Mouse (Mus musculus): Measurements from ENCODE around the gene Cobl. TPM values are rescaled to one million over a fixed set of nuclear protein-coding genes. Genes with fewer than 3 reads are reported as not detected.

Gene Cobl
- total RNA-seq (2021): 10 to 100 TPM; 15.1 to 19.0 TPM
- long read RNA-seq, experiment 1, full-length matches to known transcripts: 1 of 7 reads
- long read RNA-seq, experiment 1, partial matches to known transcripts: 1 of 7 reads
- long read RNA-seq, experiment 1, other reads (novel, unspliced or antisense): 5 of 7 reads
- long read RNA-seq, experiment 2, full-length matches to known transcripts: 8 of 12 reads
- long read RNA-seq, experiment 2, partial matches to known transcripts: 3 of 12 reads
- long read RNA-seq, experiment 2, other reads (novel, unspliced or antisense): 1 of 12 reads

DNA sequence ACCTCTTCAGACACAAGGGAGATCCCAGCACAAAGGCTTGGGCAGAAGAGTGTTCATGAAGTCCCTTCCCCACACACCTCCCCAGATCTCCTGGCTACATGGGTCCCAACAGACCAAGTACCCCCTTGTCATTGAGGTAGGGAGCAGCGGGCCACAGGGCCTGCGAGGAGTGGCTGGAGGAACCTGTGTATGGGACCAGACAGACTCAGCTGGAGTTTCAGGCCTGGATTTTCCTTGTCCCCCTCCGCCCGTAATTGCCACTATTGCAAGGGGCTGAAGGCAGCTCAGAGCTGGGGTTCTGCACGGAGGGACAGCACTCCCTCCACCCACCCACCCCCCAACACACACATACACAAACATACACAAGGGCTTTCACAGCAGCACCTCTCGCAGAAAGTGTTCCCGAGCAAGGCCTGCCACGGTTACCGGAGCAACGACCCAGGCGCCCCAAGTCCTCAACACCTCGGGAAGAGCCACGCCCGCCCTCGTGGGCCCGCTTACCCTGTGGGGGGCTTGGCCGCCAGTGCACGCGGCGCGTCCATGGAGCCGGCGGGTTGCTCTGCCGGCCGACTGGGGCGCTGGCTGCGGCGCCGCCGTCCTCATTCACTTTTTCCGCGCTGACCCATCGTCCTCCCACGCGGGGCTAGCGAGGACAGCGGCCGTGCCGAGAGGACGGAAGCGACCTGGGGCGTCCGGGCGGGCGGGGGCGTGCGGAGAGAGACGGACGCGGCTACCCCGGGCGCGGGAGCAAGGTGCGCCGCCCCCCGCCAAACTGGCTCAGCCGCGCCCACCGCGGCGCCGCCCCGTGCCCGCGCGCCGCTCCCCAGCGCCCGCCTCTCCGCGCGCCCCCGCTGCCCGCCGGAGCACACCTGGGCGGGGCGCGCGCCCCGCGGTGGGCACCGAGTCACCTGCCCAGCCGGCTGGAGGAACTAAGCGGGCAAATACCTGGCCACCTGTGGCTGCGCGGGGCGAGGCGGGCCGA is at the start of gene Cobl:
Gene Cobl, minus strand, starts transcription at position 780 of the 982 bp plus-strand sequence.
- Histone ChIP-seq H3K27ac (peak within 1 kb of the TSS; percentile 51; the same call in 1 of the 2 replicates), H3K4me3 (peak within 1 kb of the TSS; percentile 64)
- no peak for DNase-seq (ENCODE audit: low spot score in 2 of 2)
- TF ChIP-seq CTCF (conservative IDR thresholded peaks at IDR 0.05): no peak

GRCm38 (mm10) chr11:12513796-12514195 is 49.0 kb upstream of the Cobl start:
- H3K27ac ChIP-seq: no peak overlapping the region
- H3K4me3 ChIP-seq: no peak overlapping the region
- TF ChIP-seq CTCF (conservative IDR thresholded peaks at IDR 0.05): no peak
- no peak for DNase-seq (ENCODE audit: low spot score in 2 of 2)

- no peak for DNase-seq (ENCODE audit: low spot score in 2 of 2)
- H3K4me3 ChIP-seq: no peak overlapping the region
- no peak overlapping the region for H3K27ac ChIP-seq
- no peak for TF ChIP-seq CTCF (conservative IDR thresholded peaks at IDR 0.05)
Observed at GRCm38 (mm10) chr11:12506371-12506890, 41.7 kb upstream of the Cobl start.

DNA sequence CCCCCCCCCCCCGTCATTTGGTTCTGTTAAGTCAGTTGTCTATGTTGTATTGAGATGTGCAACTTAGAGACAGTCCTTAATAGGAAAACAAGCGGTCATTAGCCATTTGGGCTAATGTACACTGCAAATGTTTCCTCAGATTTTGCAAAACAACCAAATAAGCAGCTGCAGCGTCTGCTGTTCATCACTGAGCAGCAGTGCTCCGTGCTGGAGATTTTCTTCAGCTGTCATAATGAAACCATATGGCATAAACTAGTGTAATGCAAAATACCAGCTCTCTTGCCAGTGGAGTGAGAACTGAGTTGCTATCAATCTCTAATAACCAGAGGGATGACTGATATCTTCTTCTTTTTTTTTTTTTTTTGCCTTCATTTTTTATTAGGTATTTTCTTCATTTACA is 39.0 kb upstream of the Cobl start:
- H3K27ac ChIP-seq: no peak overlapping the region
- H3K4me3 ChIP-seq: no peak overlapping the region
- peak; percentile 16 for DNase-seq (ENCODE audit: low spot score in 2 of 2)
- no peak for TF ChIP-seq CTCF (conservative IDR thresholded peaks at IDR 0.05)

DNA sequence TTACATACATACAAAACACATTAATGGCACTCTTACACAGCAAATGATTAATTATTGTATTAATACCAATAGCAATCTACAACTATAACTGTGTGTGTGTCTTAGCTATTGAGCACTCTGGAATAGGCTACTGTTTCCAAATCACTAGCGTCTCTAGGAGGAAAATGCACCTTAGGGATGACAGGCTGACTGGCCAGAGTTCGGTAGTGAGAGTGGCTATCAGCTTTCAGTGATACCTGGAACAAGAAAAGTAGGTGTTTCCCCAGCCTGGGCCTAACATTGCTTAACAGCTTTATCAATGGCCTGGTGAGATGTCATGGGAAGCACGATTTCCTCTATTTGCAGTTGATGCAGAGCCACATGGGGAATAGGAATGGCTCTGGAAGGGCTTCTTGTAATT is 37.0 kb upstream of the Cobl start:
- no peak overlapping the region for H3K4me3 ChIP-seq
- no peak for TF ChIP-seq CTCF (conservative IDR thresholded peaks at IDR 0.05)
- DNase-seq (ENCODE audit: low spot score in 2 of 2): no peak
- H3K27ac ChIP-seq: no peak overlapping the region

- TF ChIP-seq CTCF (conservative IDR thresholded peaks at IDR 0.05): no peak
- no peak overlapping the region for H3K27ac ChIP-seq
- no peak overlapping the region for H3K4me3 ChIP-seq
- no peak for DNase-seq (ENCODE audit: low spot score in 2 of 2)
Observed at GRCm38 (mm10) chr11:12493791-12494190, 29.0 kb upstream of the Cobl start.

GRCm38 (mm10) chr11:12479856-12480403 is 15.2 kb upstream of the Cobl start:
- Histone ChIP-seq H3K4me3 (no peak overlapping the region), H3K27ac (no peak overlapping the region)
- no peak for TF ChIP-seq CTCF (conservative IDR thresholded peaks at IDR 0.05)
- no peak for DNase-seq (ENCODE audit: low spot score in 2 of 2)

DNA sequence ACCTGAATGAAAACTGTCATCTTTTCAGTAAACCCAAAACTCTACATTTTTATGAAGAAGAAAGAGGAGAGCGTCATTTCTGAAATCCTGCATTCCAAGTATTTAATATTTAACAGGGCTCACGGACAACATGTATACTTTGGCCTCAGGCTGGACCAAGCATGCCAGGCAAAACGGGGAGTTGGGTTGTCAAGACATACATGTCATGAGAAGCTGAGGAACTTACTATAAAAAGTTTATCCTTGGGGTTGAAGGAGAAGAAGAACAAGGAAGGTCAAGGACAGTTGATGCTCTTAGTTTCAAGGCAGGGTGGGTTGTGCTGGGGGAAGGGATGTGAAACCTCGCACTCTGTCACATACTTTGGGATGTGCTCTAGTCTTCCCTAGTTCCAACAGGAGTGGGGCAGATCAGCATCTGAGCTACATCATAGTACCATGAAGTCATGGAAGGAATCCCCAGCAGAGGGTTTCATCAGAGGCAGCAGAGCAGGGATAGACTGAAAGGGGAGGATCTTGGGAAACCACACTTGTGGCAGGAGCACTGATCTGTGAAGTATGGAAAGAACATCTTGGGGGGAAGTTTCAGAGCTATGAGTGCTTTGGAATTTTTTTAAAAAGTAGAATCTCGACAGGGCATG is 9.7 kb upstream of the Cobl start:
- Histone ChIP-seq H3K27ac (peak overlapping the region; percentile 54; the same call in 1 of the 2 replicates), H3K4me3 (no peak overlapping the region)
- no peak for TF ChIP-seq CTCF (conservative IDR thresholded peaks at IDR 0.05)
- no peak for DNase-seq (ENCODE audit: low spot score in 2 of 2)

DNA sequence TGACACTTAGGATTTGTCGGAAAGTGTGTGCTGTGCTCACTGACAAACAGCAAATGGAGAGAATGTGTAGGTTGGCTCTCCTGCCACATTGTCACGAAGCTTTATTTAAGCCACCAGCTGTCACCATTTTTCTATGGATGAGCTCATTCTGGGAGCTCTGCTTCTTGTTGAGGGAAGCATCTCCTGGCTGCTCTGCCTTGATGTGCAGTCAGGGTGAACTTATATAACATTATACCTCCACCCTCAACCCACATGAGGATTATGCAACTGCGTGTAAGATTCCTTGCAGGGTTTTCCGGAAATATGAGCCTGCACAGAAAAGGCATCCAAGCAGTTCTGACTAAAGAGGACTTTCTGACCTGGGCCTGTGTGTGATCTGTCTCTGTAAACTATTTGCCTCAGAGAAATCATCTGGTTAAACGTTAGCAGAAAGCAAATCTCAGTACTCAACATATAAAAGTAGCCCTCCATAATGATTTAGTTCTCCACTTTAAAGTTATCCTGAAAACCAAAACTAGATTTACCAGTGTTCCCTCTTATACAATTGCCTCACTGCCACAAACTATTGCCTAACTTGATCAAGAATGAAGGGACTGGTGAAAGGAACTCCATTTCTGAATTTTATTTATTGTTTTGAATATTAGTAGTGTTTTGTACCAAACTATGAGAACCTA is 9.0 kb upstream of the Cobl start:
- Histone ChIP-seq H3K4me3 (no peak overlapping the region), H3K27ac (peak overlapping the region; percentile 54)
- no peak for TF ChIP-seq CTCF (conservative IDR thresholded peaks at IDR 0.05)
- DNase-seq (ENCODE audit: low spot score in 2 of 2): peak; percentile 30 to 76

- no peak for DNase-seq (ENCODE audit: low spot score in 2 of 2)
- Histone ChIP-seq H3K4me3 (no peak overlapping the region), H3K27ac (no peak overlapping the region)
- TF ChIP-seq CTCF (conservative IDR thresholded peaks at IDR 0.05): no peak
Observed at GRCm38 (mm10) chr11:12469638-12470037, 4.9 kb upstream of the Cobl start.

DNA sequence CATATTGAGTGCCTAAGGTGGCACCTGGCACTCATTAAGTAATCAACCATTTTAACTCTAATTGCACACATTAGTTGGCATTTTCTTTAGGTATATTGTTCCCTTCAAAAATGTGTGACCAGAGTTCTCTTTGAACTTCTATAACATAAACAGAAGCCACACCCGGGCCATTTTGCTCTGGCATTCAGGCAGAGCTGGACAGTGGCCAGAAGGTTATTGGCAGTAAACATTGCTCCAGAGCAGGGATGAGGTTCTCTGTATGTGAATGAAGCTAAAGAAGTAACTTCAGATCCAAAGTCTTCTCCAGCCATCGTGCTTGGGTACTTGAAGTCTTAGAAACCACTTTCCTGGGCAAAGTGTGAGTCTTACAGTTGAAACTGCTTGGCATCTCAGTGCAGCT is 3.9 kb upstream of the Cobl start:
- TF ChIP-seq CTCF (conservative IDR thresholded peaks at IDR 0.05): no peak
- Histone ChIP-seq H3K4me3 (no peak overlapping the region), H3K27ac (no peak overlapping the region)
- DNase-seq (ENCODE audit: low spot score in 2 of 2): no peak

GRCm38 (mm10) chr11:12467836-12468235 is 3.1 kb upstream of the Cobl start:
- no peak for TF ChIP-seq CTCF (conservative IDR thresholded peaks at IDR 0.05)
- Histone ChIP-seq H3K27ac (no peak overlapping the region), H3K4me3 (no peak overlapping the region)
- DNase-seq (ENCODE audit: low spot score in 2 of 2): no peak

Measured in layer of hippocampus, adult 2 months (tissue).